Mouse (Mus musculus) gastrocnemius, adult 18-20 months (tissue): ENCODE results near the gene Serac1. TPM values are rescaled to one million over a fixed set of nuclear protein-coding genes. Genes with fewer than 3 reads are reported as not detected.
A peak's percentile ranks its signal among the peaks of the same experiment; 100 is the strongest.
"Not testable (repeated sequence)": the region's sequence is repeated elsewhere in the genome, so short reads cannot be mapped to it uniquely, and the experiment has no call there.

Source experiments
- DNase-seq: peaks from one replicate; pipeline ENCODE4 v3.0.0; 2021; ENCODE audit warnings: low spot score
- total RNA-seq, 2 experiments: library from RNA; stranded (reverse); gene quantifications; 2 replicates each; pipeline ENCODE4 v1.2.3; 2021

Serac1 gene
- total RNA-seq, 2 experiments from 2014 or later = 6.2 to 7.0 TPM

- no peak for DNase-seq
These were observed 11.9 kb downstream of the Serac1 start for GRCm38 (mm10) chr17:6067613-6068012.

- DNase-seq = peak; percentile 14
These were observed 13.5 kb downstream of the Serac1 start for GRCm38 (mm10) chr17:6066021-6066420.

DNA sequence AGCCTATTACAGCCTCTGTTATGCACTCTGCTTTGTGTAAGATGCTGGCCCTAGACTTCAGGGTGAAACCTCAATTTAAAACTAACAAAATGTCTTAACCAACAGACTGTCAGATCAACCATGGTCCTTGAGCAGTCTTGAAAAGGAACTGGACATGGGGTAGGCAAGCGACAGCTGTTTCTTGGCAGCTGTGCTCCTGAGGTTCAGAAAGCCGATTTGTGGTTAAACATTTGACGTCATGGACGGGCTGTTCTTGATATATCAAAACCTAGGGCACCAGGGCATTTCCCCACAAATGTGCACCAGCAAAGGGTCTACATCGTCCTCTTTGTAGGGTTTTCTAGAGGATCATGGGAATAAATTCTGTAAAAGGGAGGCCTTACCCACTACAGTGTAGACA is 16.0 kb downstream of the Serac1 start:
- DNase-seq = no peak

DNA sequence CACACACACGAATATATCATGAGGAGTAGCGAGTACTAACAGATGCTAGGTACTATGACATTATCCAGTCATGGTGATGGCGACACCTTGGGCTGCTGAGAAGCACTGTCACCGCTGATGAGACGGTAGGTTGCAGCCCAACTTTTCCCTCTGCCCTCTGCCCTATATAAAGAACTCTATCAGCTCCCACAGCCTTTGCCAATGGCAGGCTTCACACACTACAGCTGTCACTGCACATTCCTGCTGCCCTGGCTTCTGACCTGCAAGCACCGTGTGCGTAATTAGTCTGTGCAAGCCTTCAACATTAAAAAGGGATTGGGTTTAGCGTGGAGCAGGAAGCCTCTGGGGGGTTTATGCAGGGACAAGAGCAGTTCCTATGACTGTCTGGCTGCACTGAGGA is 16.7 kb downstream of the Serac1 start:
- DNase-seq = peak; percentile 32

DNA sequence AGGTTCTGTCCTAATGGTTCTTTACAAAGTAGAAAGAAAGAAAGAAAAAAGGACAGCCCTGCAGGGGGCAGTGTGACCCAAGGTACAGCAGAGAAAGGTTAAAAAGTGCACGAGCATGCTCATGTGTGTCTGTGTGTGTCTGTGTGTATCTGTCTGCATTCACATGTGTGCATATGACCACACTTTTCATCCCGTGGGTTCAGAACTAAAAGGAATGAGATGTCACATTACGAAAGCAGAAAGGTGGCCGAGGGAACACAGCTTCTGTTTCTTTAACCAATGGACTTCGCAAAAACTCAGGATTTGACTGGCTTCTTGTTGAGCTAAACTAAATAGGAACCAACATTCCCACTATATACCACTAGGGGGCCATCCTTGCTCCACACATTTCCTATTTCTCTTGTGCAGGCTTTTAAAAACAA is 24.6 kb downstream of the Serac1 start:
- peak; percentile 33 for DNase-seq

DNA sequence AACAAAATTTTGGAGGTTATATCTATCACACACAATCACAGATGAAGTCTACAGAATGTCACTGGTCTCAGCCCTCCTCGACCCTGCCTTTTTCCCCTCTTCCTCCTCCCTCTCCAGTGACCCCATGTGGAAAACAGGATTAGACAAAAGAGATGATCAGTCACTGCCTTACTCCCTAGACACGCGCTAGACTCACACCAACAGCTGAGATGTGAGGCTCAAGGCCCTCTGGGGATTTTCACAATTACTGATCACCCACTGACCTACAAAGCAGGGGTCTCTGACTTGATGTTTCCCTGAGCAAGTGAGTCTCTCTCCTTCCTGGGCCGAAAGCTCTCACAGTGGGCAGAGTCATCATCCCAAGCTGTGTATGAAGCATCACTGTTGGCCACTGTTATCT is 26.7 kb downstream of the Serac1 start:
- DNase-seq = no peak

- no peak for DNase-seq
These were observed 42.0 kb downstream of the Serac1 start for GRCm38 (mm10) chr17:6037507-6037906.

DNA sequence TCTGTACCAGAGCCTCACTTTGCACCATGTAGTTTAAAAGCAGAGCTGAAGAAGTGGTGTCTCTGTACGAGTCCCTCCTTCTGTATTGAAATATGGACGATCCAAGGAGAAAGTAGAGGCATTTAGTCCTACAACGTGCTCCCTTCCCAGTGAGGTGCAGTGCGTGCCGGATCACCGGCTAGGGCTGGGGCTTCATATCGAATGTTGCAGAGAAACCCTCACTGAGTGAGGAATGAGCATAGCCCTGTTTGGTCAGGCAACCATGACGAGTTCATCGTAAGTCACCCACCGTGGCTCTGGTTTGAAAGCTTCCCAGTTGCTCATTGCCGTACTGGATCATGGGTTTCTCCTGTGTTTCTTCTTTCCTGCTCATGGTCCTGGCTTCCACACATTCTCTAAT is 42.7 kb downstream of the Serac1 start:
- DNase-seq = no peak

DNA sequence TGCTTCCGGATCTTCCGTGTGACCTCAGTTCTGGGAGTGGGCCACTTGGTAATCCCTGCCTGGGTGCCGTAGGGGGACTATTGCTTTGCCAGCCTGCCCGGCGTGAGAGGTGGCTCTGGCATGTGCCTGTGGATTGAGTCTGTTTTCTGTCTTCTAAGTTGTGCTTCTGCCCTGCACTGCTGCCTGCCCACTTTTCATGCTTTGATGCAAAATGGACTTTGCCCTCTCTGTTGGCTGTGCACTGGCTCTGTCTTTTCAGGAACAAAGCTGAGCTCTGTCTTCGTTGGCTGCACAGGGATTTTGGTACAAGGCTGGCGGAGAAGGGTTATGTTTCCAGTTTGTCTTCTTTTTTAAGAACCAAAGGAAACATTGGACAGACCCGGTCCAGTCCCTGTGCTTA is 43.1 kb downstream of the Serac1 start:
- no peak for DNase-seq

GRCm38 (mm10) chr17:6035661-6036060 is 43.9 kb downstream of the Serac1 start:
- no peak for DNase-seq

GRCm38 (mm10) chr17:6025831-6026230 is 53.7 kb downstream of the Serac1 start:
- DNase-seq = no peak

DNA sequence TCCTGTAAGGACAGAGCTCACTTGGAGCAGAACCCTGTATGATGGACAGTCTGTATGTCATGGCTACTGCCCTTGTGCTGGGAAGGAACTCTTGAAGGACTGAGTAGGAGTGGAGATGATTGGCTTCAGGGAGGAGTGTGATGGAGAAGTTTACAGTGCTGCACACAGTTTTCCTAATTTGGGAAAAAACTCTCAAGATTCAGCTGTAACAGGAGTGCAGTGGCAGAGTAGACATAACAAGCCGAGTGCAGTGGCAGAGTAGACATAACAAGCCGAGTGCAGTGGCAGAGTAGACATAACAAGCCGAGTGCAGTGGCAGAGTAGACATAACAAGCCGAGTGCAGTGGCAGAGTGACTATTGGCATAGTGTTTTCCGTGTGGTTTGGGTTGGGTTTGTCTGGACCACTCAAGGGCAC is 58.2 kb downstream of the Serac1 start:
- not testable (repeated sequence) for DNase-seq

GRCm38 (mm10) chr17:6020636-6021035 is 58.9 kb downstream of the Serac1 start:
- DNase-seq = no peak

DNA sequence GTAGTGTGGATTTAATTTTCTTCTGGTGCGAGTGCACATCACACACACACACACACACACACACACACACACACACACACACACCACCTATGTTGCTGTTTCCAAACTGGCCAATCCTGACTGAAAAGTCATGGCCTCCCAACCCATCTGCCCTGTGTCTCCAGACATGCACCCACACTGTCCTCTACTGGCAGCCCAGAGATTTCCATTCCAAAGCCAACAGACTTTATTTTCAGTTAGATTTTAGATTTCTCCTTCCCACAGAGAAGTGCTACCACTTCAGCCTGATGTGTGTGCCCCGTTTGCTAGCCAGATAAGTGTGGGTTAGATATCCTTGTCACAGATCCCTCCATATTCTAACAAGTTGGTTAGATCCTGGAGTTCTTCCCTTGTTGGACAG is 59.8 kb downstream of the Serac1 start:
- no peak for DNase-seq

DNA sequence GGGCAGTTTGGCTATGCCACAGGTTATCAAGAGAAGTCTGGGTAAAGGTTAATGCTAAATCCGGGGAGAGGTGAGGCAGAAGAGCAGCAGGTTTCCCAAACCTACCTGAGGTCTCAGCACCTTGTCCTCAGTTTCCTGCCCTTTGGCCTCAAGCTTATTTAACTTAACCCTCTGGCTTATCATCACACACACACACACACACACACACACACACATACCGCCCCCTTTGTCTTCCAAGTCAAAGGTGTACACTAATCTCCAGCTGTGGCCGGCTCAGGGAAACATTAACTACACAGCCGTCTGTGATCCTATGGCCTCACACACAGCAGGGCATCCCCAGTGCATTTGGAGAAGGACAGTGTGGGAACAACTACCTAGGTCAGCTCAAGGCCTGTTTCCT is 61.2 kb downstream of the Serac1 start:
- DNase-seq = no peak

DNA sequence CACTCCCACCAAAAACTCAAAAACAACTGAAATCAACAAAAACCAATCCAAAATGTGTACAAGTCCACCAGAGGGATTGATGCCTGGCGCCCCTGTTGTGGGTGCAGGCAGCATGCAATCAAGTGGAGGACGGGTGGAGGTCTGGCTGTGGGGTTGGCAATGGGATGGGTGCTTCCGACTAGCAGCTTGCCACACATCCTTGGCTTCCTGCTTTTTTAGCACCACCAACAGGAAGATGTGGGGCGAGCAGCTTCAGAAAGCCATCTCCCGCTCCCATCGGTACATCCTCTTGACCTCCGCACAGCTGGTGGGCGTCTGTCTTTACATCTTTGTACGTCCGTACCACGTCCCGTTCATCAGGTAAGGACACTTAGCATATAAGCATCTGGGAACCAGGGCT is 62.3 kb downstream of the Serac1 start:
- no peak for DNase-seq

DNA sequence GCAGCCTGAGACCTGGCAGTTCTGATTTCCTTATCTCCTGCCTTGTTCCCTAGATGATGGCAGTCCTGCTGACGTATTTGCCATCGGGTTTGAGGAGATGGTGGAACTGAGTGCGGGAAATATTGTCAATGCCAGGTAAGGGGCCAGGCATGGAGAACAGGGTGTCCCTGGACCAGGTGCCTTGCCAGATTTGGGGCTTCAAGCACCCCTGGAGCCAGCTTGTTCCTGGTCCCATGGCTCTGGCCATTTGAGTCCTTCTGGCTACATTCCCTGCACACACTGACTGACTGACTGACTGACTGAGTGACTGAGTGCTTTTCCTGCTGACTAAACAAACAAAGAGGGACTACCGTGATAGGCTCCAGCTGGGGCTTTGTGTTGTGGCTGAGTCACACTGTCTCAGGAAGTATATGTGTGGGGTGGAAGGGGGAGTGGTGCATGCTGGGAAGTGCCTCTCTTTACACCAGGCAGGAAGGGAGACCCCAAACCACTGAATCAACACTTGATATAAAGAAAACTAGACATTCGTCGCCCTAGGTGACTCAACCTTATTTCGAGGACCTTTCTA is 63.2 kb downstream of the Serac1 start:
- DNase-seq = no peak

DNA sequence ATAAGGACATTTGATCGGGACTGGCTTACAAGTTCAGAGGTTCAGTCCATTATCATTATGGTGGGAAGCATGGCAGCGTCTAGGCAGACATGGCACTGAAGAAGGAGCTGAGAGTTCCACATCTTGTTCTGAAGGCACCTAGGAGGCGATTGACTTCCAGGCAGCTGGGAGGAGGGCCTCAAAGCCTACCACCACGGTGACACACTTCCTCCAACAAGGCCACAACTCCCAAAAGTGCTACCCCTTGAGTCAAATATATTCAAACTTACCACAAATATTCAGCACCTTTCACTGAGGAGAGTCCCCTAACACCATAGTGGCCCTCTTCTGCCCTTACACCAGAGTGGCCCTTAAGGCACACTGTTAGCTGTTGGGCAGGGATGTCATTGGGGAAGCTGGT is 64.6 kb downstream of the Serac1 start:
- DNase-seq = no peak

- no peak for DNase-seq
These were observed 66.5 kb downstream of the Serac1 start for GRCm38 (mm10) chr17:6013079-6013478.

DNA sequence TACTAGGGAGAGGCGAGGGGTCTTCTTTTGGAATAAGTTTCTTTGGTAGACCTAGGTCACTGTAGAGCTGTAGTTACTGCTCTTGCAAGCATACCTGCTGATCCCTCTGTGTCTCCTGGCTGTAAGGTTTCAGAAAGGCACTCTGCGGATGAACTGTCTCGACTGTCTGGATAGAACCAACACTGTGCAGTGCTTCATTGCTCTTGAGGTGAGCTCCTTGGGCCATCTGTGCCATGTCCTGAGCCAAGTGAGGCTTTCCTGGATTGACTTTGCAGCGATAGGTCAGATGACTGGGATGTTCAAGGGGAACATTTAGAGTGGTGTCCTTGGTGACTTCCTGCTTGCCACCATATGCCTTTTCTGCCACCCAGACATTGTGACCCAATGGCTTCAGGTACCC is 69.9 kb downstream of the Serac1 start:
- DNase-seq = no peak

DNA sequence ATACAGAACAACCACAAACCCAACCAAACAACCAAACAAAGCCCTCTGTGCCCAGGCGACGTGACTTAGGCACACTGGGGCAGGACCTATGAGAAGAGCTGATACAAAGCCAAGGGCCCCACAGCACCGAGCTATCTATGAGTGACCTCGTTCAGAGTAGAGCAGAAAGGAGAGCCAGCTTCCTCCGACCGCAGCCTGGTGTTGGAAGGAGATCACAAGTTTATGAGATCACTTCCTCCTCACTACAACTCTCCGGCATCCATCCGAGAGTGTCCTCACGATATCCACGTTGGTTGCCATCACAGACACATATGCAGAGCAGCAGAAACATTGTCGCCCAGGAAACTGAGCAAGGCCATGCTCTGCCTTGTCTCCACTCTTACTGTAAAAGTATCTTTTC is 71.0 kb downstream of the Serac1 start:
- DNase-seq = no peak

- no peak for DNase-seq
These were observed 71.6 kb downstream of the Serac1 start for GRCm38 (mm10) chr17:6007902-6008301.

- no peak for DNase-seq
These were observed 72.3 kb downstream of the Serac1 start for GRCm38 (mm10) chr17:6007101-6007780.
